Mouse (Mus musculus) embryonic facial prominence, embryonic 12.5 days (tissue): ENCODE data around the gene Dcun1d4. TPM values are rescaled to one million over a fixed set of nuclear protein-coding genes. Genes with fewer than 3 reads are reported as not detected.

ENCODE experiments used
- ATAC-seq: fragments of 200-750 bp; cut with Nextera tagmentation; 2 replicates; pipeline ENCODE4 v1.8.0; 2017; ENCODE audit not compliant: insufficient number of reproducible peaks, insufficient read depth, low FRiP score, low TSS enrichment
- H3K27ac ChIP-seq: fragments of 300-500 bp; sonication (generic); 2 replicates; pipeline ENCODE4 v1.5.1; 2016; ENCODE audit warnings: mild to moderate bottlenecking
- H3K27me3 ChIP-seq: fragments of 300-500 bp; sonication (generic); 2 replicates; pipeline ENCODE4 v1.6.1; 2016; ENCODE audit warnings: mild to moderate bottlenecking, moderate library complexity
- H3K36me3 ChIP-seq: fragments of 300-500 bp; sonication (generic); 2 replicates; pipeline ENCODE4 v1.6.1; 2016; ENCODE audit warnings: mild to moderate bottlenecking
- H3K4me1 ChIP-seq: fragments of 300-500 bp; sonication (generic); 2 replicates; pipeline ENCODE4 v1.6.1; 2016
- H3K4me2 ChIP-seq: fragments of 300-500 bp; sonication (generic); replicated peaks from 2 replicates; pipeline ENCODE4 v1.6.1; 2016; ENCODE audit warnings: mild to moderate bottlenecking, moderate library complexity
- H3K4me3 ChIP-seq: fragments of 300-500 bp; sonication (generic); 2 replicates; pipeline ENCODE4 v1.5.1; 2016; ENCODE audit warnings: mild to moderate bottlenecking
- H3K9ac ChIP-seq: fragments of 300-500 bp; sonication (generic); 2 replicates; pipeline ENCODE4 v1.6.1; 2016; ENCODE audit warnings: mild to moderate bottlenecking, moderate library complexity
- H3K9me3 ChIP-seq: fragments of 300-500 bp; sonication (generic); 2 replicates; pipeline ENCODE4 v1.6.1; 2016; ENCODE audit warnings: mild to moderate bottlenecking, moderate library complexity
- WGBS: fragments of 180-500 bp; shearing (Covaris S2); methylation state at CpG from one replicate; pipeline ENCODE4 v1.1.7; 2016; 5-methylcytosine and 5-hydroxymethylcytosine counted together
- polyA plus RNA-seq: library from polyadenylated mRNA; unstranded; fragments of >200 nt; fragmentation: Nextera tagmentation; extraction: Ambion mirVana; gene quantifications from 2 replicates; pipeline ENCODE4 v1.2.1, GENCODE M21; 2016

The Dcun1d4 gene
- polyA plus RNA-seq, 1 experiment from 2014 or later, result 37.9 TPM

GRCm38 (mm10) chr5:73503015-73503757 is 22.4 kb downstream of the Dcun1d4 start:
- H3K4me3 ChIP-seq, result no peak overlapping the region
- no peak overlapping the region for H3K4me2 ChIP-seq
- H3K27ac ChIP-seq, result no peak overlapping the region
- no peaks in the 10 kb centered on the region for H3K9me3 ChIP-seq
- H3K9ac ChIP-seq, result no peak overlapping the region
- H3K27me3 ChIP-seq, result no peaks in the 10 kb centered on the region
- ATAC-seq, result no peak
- H3K36me3 ChIP-seq, result no peaks in the 10 kb centered on the region
- peaks cover 10% of the 10 kb centered on the region; the same call in 1 of the 2 replicates for H3K4me1 ChIP-seq
- WGBS, result 56% methylated on average over 12 of the region's 12 CpGs

- H3K36me3 ChIP-seq, result peaks cover 26% of the 10 kb centered on the region
- WGBS, result 90% methylated on average over 14 of the region's 14 CpGs
- H3K9me3 ChIP-seq, result no peaks in the 10 kb centered on the region
- ATAC-seq, result no peak
- H3K4me3 ChIP-seq, result no peak overlapping the region
- H3K4me1 ChIP-seq, result no peaks in the 10 kb centered on the region
- no peak overlapping the region for H3K4me2 ChIP-seq
- H3K9ac ChIP-seq, result no peak overlapping the region
- H3K27me3 ChIP-seq, result no peaks in the 10 kb centered on the region
- H3K27ac ChIP-seq, result no peak overlapping the region
These were observed 30.3 kb downstream of the Dcun1d4 start for GRCm38 (mm10) chr5:73511074-73511473.

- peaks cover 29% of the 10 kb centered on the region for H3K36me3 ChIP-seq
- 97% methylated on average over 1 of the region's 1 CpGs for WGBS
- H3K4me2 ChIP-seq, result no peak overlapping the region
- H3K9me3 ChIP-seq, result no peaks in the 10 kb centered on the region
- ATAC-seq, result no peak
- H3K9ac ChIP-seq, result no peak overlapping the region
- no peaks in the 10 kb centered on the region for H3K4me1 ChIP-seq
- H3K4me3 ChIP-seq, result no peak overlapping the region
- H3K27me3 ChIP-seq, result no peaks in the 10 kb centered on the region
- H3K27ac ChIP-seq, result no peak overlapping the region
These were observed 31.4 kb downstream of the Dcun1d4 start for GRCm38 (mm10) chr5:73512241-73512640.

DNA sequence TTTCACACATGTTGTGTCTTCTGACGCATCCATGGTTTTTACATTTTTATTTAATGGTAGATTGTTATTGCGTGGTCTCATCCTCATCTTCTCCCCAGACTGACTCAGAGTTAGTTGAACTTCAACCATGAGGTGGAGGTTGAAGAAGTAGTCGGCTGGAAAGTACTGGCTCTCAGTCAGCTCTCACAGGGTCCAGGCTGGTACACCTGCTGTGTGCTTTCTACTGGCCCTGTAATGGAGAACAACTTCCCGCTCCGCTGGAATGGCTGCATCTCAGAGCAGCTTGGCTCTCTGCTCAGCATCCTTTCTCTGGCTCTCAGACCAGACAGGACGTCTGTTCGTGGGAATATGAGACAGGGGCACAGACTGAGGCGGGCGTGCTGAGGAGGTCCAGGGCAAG is 31.9 kb downstream of the Dcun1d4 start:
- WGBS, result 83% methylated on average over 9 of the region's 9 CpGs
- peaks cover 29% of the 10 kb centered on the region for H3K36me3 ChIP-seq

DNA sequence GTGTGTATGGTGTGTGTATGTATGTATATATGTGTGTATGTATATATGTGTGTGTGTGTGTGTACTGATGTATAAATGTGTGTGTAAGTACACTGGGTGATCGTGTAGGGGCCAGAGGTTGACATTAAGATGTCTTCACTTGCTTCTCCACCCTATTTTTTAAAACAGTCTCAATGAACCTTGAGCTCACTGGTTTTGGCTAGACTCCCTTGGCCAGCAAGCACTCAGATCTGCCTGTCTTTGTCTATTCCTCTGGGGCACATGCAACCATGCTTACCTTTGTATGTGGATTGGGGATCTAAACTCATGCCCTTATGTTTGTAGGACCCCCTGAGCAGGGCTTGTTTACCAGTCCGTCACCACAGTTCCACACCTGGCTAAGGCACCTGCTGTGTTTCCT is 33.4 kb downstream of the Dcun1d4 start:
- Histone ChIP-seq H3K9ac (no peak overlapping the region), H3K4me3 (no peak overlapping the region), H3K36me3 (peaks cover 34% of the 10 kb centered on the region), H3K4me1 (no peaks in the 10 kb centered on the region), H3K4me2 (no peak overlapping the region), H3K27ac (no peak overlapping the region), H3K27me3 (no peaks in the 10 kb centered on the region), H3K9me3 (no peaks in the 10 kb centered on the region)
- no peak for ATAC-seq
- WGBS, result 94% methylated on average over 2 of the region's 2 CpGs

More for the DNA sequence above, 31.9 kb downstream of the Dcun1d4 start:
- Histone ChIP-seq H3K27me3 (no peaks in the 10 kb centered on the region), H3K27ac (no peak overlapping the region), H3K4me1 (no peaks in the 10 kb centered on the region), H3K9me3 (no peaks in the 10 kb centered on the region), H3K4me3 (no peak overlapping the region), H3K9ac (no peak overlapping the region), H3K4me2 (no peak overlapping the region)
- no peak for ATAC-seq

GRCm38 (mm10) chr5:73517299-73517698 is 36.5 kb downstream of the Dcun1d4 start:
- WGBS, result 92% methylated on average over 5 of the region's 5 CpGs
- peaks cover 34% of the 10 kb centered on the region for H3K36me3 ChIP-seq
- H3K9me3 ChIP-seq, result no peaks in the 10 kb centered on the region
- no peaks in the 10 kb centered on the region for H3K27me3 ChIP-seq
- ATAC-seq, result no peak
- H3K9ac ChIP-seq, result no peak overlapping the region
- no peak overlapping the region for H3K4me3 ChIP-seq
- no peak overlapping the region for H3K27ac ChIP-seq
- H3K4me2 ChIP-seq, result no peak overlapping the region
- no peaks in the 10 kb centered on the region for H3K4me1 ChIP-seq

DNA sequence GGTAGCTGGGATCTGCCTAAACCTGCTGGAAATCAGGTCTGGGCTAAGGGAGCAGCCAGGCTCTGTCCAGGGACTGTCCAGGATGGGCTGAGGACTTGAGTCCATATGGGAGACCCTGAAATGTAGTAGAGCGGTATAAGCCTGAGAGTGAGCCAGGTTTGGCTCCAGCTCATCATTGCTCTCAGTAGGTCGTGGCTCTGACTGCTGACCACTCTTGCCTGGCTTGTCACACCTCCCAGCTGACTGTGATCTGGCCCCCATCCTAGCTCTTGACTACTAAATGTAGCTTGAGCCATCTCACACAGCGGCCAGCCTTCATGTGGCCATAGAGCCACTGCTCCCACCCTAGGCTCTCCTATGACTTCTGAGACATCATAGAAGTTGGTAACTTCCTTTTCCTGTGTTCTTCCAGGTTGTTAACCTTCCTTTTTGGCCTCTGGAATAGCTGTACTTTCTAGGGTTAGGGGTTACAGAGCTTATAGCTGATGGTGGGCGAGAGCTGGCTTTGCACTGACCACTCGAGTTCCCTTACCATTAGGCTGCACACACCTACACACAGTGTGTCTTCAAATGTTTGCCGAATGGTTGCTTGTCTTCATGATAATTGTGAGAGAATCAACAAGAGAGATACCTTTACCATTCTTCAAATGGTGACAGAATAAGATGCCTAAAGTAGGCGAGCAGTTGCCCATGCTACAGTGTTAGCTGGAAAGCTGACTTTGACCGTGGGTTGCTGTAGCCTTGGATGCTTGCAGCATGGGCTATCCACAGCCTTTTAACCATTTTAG is 37.8 kb downstream of the Dcun1d4 start:
- Histone ChIP-seq H3K27ac (no peak overlapping the region), H3K4me1 (0 out of 2 replicates have a peak, but pooled peaks cover 2% of the 10 kb centered on the region), H3K27me3 (no peaks in the 10 kb centered on the region), H3K4me3 (no peak overlapping the region), H3K4me2 (no peak overlapping the region), H3K36me3 (peaks cover 27% of the 10 kb centered on the region), H3K9me3 (no peaks in the 10 kb centered on the region), H3K9ac (no peak overlapping the region)
- 0 out of 2 replicates have a peak, but pooled peaks have one; percentile 22 for ATAC-seq
- WGBS, result 90% methylated on average over 8 of the region's 8 CpGs

GRCm38 (mm10) chr5:73520787-73521186 is 40.0 kb downstream of the Dcun1d4 start:
- no peak overlapping the region for H3K27ac ChIP-seq
- H3K4me1 ChIP-seq, result 0 out of 2 replicates have a peak, but pooled peaks cover 2% of the 10 kb centered on the region
- WGBS, result 81% methylated on average over 4 of the region's 4 CpGs
- H3K9ac ChIP-seq, result no peak overlapping the region
- no peak overlapping the region for H3K4me3 ChIP-seq
- H3K36me3 ChIP-seq, result peaks cover 23% of the 10 kb centered on the region
- H3K27me3 ChIP-seq, result no peaks in the 10 kb centered on the region
- no peak for ATAC-seq
- no peak overlapping the region for H3K4me2 ChIP-seq
- no peaks in the 10 kb centered on the region for H3K9me3 ChIP-seq

DNA sequence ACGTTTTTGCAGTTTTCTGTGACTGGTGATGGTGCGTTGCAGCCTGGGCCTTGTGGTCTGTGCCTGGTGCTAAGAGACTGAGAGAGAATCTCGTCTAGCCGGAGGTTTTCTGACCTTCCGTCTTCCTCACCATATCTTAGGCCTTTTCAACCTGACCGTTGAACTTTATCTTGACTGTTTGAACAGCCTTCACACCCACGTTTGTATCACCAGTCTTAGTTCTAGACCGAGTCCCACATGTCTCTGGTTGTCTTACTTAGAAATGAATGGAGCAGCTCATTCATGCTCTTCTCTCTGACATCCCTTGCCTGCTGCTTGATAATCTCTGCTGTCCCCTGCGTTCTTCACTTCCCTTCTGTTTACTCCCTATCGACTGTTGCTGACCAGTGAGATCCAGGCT is 42.4 kb downstream of the Dcun1d4 start:
- no peak overlapping the region for H3K4me2 ChIP-seq
- no peak overlapping the region for H3K9ac ChIP-seq
- H3K9me3 ChIP-seq, result no peaks in the 10 kb centered on the region
- no peak overlapping the region for H3K4me3 ChIP-seq
- ATAC-seq, result no peak
- 89% methylated on average over 10 of the region's 10 CpGs for WGBS
- 0 out of 2 replicates have a peak, but pooled peaks cover 2% of the 10 kb centered on the region for H3K4me1 ChIP-seq
- no peak overlapping the region for H3K27ac ChIP-seq
- peaks cover 27% of the 10 kb centered on the region for H3K36me3 ChIP-seq
- no peaks in the 10 kb centered on the region for H3K27me3 ChIP-seq

- no peak for ATAC-seq
- H3K4me3 ChIP-seq, result no peak overlapping the region
- peaks cover 30% of the 10 kb centered on the region for H3K36me3 ChIP-seq
- H3K27me3 ChIP-seq, result no peaks in the 10 kb centered on the region
- 0 out of 2 replicates have a peak, but pooled peaks cover 2% of the 10 kb centered on the region for H3K4me1 ChIP-seq
- H3K9me3 ChIP-seq, result no peaks in the 10 kb centered on the region
- 78% methylated on average over 4 of the region's 4 CpGs for WGBS
- 0 out of 2 replicates have a peak overlapping the region, but pooled peaks have one; percentile 30 for H3K27ac ChIP-seq
- no peak overlapping the region for H3K9ac ChIP-seq
- H3K4me2 ChIP-seq, result no peak overlapping the region
These were observed 43.6 kb downstream of the Dcun1d4 start for GRCm38 (mm10) chr5:73524300-73525000.

- Histone ChIP-seq H3K4me3 (no peak overlapping the region), H3K36me3 (peaks cover 46% of the 10 kb centered on the region), H3K27ac (no peak overlapping the region), H3K4me2 (no peak overlapping the region), H3K9ac (no peak overlapping the region), H3K9me3 (no peaks in the 10 kb centered on the region), H3K4me1 (no peaks in the 10 kb centered on the region), H3K27me3 (no peaks in the 10 kb centered on the region)
- 77% methylated on average over 1 of the region's 1 CpGs for WGBS
- ATAC-seq, result no peak
These were observed 51.4 kb downstream of the Dcun1d4 start for GRCm38 (mm10) chr5:73532222-73532621.
